Mouse (Mus musculus) layer of hippocampus, adult 8-10 months (tissue): Measurements from ENCODE around the gene Gm49392. TPM values are rescaled to one million over a fixed set of nuclear protein-coding genes. Genes with fewer than 3 reads are reported as not detected.
"Not testable (repeated sequence)": the region's sequence is repeated elsewhere in the genome, so short reads cannot be mapped to it uniquely, and the experiment has no call there.

Experiments used
- DNase-seq, 2 experiments: peaks; one replicate each; pipeline ENCODE4 v3.0.0; 2022; ENCODE audit warnings: low spot score in 2 of 2
- total RNA-seq, 4 experiments: library from RNA; stranded (reverse); gene quantifications; 2 replicates each; pipeline ENCODE4 v1.2.4; 2022

The Gm49392 gene
- total RNA-seq, result under 1 TPM in 2 of 4 experiments, not detected in 2; 0.22 to 0.98 TPM

- DNase-seq, result not testable (repeated sequence)
Observed at GRCm38 (mm10) chr13:60896794-60897193, at the start of gene Gm49392. Gene Gm49392, minus strand, starts transcription at chr13:60896894.

DNA sequence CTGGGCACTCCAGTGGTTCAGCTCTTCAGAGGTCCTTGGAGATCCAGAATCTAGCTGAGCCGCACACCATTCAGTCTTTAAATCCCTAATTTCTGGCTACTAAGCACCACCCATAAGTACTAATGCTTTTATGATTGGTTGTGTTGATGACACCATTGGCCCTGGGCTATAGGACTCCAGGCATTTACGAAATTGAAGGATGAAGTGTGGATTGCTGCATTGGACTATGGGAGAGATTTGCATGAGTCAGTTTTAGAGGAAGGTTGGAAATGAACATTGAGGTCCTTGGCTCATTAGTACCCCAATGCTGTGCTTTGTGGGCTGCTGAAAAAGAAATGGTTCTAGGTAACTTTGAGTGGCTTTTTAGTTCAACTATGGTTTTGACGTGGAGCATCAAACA lies 45.2 kb upstream of the Gm49392 start, which contains the start of gene Tpbpa:
Gene Tpbpa, minus strand, starts transcription at position 101 of the 400 bp plus-strand sequence.
- DNase-seq, result not testable (repeated sequence)

DNA sequence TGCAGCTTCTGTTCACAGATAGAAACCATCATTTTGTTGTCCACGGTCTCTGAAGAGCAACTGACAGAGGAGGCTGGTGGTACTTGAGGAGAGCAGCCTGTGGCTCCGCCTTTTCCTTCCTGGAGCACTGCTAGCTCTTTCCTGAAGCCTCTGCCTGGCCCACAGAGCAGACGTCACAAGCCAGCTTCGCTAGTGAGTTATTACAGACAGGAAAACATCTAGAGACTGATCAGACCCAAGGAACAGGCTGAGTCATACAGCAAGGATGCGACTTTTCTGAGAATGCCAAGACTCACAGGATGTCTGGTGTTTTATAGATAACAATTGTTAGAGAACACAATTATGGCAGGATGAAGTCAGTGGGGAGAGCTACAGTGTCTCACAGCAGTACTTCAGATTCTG lies 39.8 kb upstream of the Gm49392 start, which contains the start of the genes Gm49391 and Ctla2a:
Gene Gm49391, minus strand, starts transcription at position 72 of the 402 bp plus-strand sequence.
Gene Ctla2a, minus strand, starts transcription at position 126 of the 402 bp plus-strand sequence.
- no peak for DNase-seq

GRCm38 (mm10) chr13:60935490-60935889 lies 38.8 kb upstream of the Gm49392 start, which contains the start of gene Gm49393:
Gene Gm49393, minus strand, starts transcription at chr13:60935590.
- DNase-seq, result not testable (repeated sequence)

DNA sequence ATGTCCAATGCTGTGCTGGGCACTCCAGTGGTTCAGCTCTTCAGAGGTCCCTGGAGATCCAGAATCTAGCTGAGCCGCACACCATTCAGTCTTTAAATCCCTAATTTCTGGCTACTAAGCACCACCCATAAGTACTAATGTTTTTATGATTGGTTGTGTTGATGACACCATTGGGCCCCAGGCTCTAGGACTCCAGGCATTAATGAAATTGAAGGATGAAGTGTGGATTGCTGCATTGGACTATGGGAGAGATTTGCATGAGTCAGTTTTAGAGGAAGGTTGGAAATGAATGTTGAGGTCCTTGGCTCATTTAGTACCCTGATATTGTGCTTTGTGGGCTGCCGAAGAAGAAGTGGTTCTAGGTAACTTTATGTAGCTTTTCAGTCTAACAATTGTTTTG lies 8.1 kb upstream of the Gm49392 start, which contains the start of gene Tpbpb:
Gene Tpbpb, minus strand, starts transcription at position 101 of the 400 bp plus-strand sequence.
- DNase-seq, result not testable (repeated sequence)

DNA sequence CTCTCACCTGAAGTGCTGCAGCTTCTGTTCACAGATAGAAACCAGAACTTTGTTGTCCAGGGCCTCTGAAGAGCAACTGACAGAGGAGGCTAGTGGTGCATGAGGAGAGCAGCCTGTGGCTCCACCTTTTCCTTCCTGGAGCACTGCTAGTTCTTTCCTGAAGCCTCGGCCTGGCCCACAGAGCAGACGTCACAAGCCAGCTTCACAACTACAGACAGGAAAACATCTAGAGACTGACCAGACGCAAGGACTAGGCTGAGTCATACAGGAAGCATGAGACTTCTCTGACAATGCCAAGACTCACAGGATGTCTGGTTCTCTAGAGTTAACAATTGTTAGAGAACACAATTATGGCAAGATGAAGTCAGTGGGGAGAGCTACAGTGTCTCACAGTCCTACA lies 634 bp upstream of the Gm49392 start, which contains the start of gene Ctla2b:
Gene Ctla2b, minus strand, starts transcription at position 120 of the 400 bp plus-strand sequence.
- peak; percentile 1 to 2 for DNase-seq

GRCm38 (mm10) chr13:60895406-60896160 lies 1.1 kb downstream of the Gm49392 start:
- DNase-seq, result no peak

DNA sequence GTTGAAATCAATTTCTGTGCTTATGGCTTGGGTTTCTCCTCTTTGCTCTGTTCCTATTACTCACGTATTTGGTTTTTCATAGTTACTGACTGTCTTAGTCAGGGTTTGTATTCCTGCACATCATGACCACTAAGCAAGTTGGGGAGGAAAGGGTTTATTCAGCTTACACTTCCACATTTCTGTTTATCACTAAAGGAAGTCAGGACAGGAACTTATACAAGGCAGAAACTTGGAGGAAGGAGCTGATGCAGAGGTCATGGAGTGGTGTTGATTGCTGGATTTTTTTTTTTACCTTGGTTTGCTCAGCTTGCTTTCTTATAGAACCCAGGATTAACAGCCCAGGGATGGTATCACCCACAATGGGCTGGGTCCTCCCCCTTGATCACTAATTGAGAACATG lies 4.4 kb downstream of the Gm49392 start:
- DNase-seq, result no peak

- no peak for DNase-seq
Observed at GRCm38 (mm10) chr13:60864281-60864680, 32.4 kb downstream of the Gm49392 start, which contains the start of gene 4930486L24Rik. Gene 4930486L24Rik, minus strand, starts transcription at chr13:60864475.

- DNase-seq, result no peak
Observed at GRCm38 (mm10) chr13:60848241-60849120, 48.2 kb downstream of the Gm49392 start.

- DNase-seq, result no peak
Observed at GRCm38 (mm10) chr13:60843153-60843552, 53.5 kb downstream of the Gm49392 start.

GRCm38 (mm10) chr13:60842703-60843102 lies 54.0 kb downstream of the Gm49392 start:
- no peak for DNase-seq

DNA sequence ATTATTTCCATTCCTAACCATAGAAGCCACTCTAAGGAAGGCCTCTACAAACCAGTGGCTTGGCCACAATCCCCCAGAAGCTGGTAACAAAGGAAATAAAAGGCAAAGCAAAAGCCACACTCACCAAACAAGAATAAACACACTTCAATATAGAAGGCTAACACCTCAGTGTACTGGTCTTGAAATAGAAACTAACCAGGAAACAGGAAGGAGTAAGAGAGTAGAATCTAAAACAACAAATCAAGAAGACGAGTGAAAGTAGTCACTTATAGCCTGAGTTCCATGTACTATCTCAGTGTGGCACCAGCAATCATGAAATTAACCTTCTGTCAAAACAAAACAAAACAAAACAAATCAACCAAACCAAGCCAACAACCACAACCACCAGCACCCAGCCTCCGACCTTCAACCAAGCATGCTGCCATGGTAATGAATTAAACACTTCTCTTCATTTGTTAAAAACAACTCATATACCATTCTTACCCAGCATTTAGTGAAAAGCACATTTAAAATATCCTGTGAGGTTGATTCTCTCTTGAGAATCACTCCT lies 57.3 kb downstream of the Gm49392 start:
- no peak for DNase-seq

DNA sequence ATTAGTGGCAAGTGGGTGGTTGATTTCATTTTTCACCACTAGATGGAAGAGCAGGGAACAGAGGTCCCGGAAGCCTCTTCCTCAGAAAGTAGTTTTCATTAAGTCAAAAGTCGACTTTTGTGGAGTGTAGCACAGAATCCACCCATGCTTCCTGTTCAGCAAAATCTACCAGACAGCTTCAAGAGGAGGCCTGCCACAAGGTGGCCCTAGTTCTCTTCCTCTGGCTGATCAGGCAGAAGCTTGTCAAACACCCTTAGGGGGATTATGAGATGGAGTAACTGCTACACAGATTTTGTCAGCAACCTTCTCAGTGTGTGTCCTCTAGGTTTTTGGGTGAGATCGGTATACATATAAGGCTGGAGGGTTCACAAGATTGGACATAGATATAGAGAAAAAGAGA lies 70.6 kb downstream of the Gm49392 start:
- no peak for DNase-seq

DNA sequence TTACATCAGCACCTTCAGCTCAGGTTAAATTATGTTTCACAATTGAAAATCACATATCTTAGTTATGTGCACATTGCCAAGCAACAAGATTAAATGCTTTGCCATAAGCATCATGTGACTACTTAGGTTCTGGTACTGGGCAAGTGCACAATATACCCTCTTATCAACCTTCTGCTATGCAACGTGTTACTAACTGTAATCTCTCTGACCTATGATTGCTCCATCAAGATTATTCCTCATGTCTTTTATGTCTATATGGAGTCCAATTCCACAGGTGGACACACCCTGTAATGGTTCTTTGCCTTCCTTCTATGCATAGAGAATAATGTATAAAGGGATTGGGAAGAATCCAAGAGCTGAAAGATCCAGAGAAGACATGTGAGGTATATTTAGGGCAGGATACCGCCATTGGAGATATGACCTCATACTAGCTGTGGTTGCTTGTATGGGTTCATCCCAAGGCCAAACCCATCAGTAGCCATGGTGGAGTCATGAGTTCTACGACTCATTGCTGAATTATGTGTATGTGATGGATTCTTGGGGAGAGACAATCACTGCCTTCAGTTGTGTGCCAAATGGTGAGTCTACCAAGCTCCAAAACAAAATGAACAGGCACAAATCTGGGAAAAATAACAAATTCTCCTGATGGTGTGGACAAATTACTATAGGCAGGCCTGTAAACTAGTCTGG lies 76.1 kb downstream of the Gm49392 start:
- DNase-seq, result no peak

GRCm38 (mm10) chr13:60819469-60819868 lies 77.2 kb downstream of the Gm49392 start:
- peak in 1 of 2 experiments; percentile 11 for DNase-seq

DNA sequence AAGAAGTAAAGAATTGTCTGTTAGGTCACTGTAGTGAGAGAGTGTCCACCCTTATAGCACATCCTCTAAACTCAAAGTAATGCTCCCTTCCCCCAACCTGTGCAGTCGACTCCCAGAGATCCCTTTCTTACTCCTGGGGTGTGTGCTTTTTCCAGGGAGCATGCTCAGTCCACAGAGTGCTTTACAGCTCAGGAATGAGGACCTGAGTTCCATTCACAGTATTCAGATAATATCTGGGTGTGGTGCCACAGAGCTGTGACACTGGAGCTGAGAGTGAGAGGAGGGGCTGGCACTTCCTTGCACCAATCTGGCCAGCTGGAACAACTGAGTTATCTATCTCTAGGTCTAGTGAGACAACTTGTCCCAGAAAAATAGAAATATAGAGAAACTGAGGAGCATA lies 83.0 kb downstream of the Gm49392 start:
- DNase-seq, result no peak

DNA sequence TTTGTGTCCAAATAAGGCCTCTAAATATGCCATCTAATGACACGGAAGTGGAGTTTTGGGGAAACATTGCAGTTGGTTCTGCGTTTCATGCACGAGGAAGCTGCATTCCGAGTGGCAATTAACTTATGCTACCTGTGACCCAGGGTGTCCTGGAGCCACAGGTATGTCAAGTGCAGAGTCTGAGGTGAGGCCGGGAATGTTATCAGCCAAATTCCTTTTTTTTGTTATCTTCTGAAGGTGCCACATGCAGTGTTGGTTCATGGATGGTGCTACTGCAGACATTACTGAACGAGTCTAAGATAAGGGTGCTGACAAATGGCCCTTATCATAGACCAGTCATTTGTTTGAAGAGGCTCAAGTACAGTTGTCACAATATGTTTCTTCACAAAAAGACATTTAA lies 83.9 kb downstream of the Gm49392 start:
- no peak for DNase-seq

GRCm38 (mm10) chr13:60809690-60810089 lies 87.0 kb downstream of the Gm49392 start:
- no peak for DNase-seq

DNA sequence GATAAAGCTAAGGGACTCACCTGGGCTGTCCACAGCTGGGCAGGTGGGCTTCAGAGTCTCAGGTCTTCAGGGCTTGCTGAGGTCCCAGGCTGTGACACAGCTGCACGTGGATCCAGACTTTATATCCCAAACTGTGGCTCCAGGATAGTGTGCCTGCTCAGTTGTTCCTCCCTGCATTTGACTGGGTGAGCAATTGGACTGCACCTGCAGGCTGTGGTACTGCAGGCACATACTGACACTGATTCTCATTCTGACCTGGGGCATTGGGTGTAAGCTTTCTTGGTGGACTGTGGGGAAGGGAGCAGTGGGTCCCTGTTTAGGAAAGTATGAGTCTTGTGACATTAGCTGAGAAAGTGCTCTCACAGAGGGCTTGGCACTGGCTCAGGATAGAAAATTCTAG lies 93.9 kb downstream of the Gm49392 start, which contains the start of gene Ctsll3:
Gene Ctsll3, minus strand, starts transcription at position 101 of the 400 bp plus-strand sequence.
- no peak for DNase-seq
